Mouse (Mus musculus): ENCODE measurements at regions not wholly inside any gene's neighbourhood (a gene's known extent, or its start where the extent isn't known, plus 50 kb on each side); places are given as distances from the start of the nearest gene placed in this dataset.

DNA sequence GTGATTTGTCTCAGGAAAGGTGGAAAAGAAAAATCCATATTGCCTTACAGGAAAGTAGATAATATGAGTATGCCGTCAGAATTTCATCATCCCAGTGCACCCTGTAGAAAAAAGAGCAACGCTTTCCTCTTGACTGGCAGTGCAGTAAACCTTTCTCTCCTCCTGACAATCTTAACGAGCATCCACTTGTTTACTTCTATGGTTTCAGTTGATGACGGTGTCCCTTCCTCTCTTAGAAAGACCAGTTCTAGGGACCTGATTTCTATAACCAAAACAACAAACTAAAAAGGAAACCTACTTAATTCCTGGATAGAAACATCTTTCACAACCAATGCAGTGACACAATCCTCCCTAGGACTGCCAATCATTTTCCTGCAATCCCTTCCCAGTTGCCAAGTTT is 714.3 kb upstream of the Cited2 start:
- no peak for ATAC-seq

GRCm38 (mm10) chr10:17010047-17010446 is 713.0 kb upstream of the Cited2 start:
- no peak for ATAC-seq

- ATAC-seq = no peak
These were observed 711.1 kb upstream of the Cited2 start for GRCm38 (mm10) chr10:17011876-17012275.

GRCm38 (mm10) chr10:17012541-17012975 is 710.5 kb upstream of the Cited2 start:
- no peak for ATAC-seq

- no peak for ATAC-seq
These were observed 708.2 kb upstream of the Cited2 start for GRCm38 (mm10) chr10:17014826-17015225.

GRCm38 (mm10) chr10:17016854-17017253 is 706.2 kb upstream of the Cited2 start:
- ATAC-seq = no peak

DNA sequence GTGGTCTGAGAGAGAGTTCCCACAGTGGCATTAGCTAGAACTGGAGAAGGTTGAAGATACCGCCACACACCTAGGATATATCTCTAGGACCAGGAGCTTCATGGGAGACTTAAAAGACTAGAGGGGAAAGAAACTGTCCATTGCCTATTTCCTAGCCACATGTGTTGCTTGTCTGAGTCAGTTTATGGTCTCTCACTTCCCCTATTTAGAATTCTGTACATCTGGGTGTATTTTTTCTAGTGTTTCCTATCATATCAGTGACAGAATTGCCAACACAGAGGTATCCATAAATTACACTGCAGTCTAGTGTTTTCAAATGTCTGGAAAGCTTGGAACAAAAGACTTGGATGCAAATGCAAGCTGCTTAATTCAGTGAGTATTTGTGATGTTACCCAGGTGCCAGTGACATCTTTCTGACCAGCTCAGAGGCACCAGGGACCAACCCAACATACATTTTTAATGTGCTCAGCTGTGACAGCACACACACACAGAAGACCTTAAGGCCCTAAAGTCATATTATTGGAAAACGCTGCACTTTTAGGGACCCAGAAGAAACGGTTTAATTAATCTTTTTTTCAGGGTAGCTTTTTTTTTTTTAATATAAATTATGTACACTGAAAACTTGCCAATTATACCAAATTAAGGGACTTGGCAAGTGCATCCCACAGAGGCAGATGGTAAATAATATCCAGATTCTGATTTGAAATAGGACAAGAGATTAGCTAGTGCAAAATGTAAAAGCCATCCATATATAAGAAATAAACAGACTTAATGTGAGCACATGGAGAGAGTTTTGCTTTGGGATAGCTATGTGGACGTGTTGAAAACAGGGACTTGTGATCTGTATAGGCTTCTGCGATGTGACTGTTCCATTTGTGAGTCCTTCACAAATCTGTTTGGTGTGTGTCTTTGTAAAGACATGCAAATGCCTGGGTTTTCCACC is 700.5 kb upstream of the Cited2 start:
- no peak for ATAC-seq

DNA sequence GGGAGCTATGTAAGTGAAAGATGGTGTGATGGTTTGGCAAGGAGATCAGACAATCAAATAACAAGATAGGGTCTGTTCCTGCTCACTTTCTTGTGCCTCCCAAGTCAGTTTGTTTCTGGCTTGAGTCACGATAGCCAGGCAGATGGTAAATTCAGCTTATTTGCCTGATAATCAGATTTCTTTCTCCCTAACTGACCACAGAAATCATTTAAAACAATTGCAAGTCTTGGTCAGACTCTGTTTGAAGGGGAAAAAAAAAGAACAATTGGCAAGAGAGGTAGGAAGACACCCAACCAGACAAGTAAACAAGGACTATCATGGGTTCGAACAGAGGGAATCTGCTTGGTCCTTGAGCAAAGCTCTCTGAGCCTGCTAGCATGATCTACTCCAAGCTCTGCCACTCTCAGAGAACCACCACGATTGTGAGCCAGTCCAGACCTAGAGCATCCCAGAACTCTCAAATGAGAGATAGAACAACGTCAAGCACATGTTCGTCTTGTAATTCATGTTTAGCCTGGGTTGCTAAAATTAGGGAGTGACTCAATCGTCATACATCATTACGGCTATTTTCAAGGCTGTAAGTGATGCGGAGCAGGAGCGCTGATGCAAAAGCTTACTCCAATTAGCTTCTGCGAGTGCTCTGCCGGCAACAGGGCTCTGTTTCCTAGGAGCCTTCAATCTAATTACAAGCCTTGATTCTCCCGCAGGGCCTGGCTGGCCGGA is 699.3 kb upstream of the Cited2 start:
- ATAC-seq = no peak

DNA sequence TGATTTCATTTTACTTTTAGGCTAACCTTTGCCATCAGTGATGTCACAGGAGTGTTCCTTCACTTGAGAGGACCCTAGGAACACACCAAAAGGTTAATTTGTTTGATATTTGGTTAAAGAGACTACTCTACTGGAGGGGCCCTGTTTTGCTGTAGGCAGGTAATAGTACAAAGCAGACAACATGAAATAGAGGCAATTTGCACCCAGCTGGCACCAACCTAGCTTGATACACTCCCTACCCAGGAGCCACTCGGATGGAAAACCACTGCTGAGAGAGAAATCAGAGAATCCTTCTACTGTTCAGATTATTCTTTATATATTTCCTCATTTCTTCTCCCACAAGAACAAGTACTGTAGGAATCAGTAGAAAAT is 698.7 kb upstream of the Cited2 start:
- ATAC-seq = no peak

DNA sequence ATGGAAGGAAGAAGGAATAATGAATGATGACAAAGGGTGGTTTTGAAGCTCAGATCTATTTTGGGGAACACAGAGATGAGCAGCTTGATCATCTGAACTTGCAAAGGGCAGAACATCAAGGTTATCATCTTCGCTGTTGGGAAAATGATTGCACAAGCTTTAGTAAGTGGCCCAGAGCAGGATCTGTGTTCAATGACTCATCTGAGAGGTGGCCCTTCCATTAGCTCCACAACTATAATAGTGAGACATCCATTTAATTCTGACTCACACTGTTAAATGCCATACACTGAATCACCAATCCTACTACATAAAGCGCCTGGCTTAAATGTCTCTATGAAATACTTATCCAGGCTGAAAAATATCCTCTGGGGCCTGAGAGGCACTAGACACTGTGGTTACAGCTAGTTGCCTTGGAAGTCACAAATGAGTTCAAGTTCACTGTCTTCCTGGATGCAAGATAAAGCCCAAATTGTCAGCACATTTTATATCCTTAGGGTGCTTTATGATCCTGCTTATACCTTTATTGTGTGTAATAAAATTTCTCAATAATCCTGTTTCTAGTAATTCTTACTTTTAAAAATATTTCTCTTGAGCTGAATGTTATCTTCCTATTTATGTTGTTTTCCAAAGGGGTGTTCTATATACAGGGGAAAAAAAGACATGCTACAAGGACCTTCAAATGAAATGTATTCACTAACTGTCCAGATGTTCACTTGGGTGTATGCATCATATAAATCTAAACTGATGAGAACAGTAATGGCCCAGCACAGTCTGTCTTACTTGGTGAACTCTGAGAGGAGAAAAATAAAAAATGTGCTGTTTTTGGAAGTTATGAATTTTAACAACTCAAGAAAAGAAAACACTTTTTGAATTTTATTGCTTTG is 687.9 kb upstream of the Cited2 start:
- ATAC-seq = no peak

GRCm38 (mm10) chr10:17038259-17039043 is 684.6 kb upstream of the Cited2 start:
- ATAC-seq = no peak

DNA sequence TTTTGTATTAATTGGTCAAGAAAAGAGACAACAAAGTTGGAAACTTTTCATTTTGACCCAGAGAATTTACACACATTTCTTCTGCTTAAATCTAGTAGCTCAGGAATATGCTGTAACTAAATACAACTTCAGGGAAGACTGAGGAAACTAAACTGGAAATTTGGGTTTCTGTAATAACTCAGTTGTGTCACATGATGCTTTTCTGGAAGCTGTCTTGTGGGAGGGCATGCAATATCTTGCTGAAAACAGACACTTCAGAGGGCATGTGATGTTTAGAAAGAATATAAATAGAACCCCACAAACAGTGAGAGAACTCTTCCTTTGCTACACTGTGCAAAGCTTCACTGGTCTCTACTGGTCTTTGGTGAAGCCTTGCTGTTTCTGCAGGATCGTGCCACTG is 680.9 kb upstream of the Cited2 start:
- ATAC-seq = no peak

DNA sequence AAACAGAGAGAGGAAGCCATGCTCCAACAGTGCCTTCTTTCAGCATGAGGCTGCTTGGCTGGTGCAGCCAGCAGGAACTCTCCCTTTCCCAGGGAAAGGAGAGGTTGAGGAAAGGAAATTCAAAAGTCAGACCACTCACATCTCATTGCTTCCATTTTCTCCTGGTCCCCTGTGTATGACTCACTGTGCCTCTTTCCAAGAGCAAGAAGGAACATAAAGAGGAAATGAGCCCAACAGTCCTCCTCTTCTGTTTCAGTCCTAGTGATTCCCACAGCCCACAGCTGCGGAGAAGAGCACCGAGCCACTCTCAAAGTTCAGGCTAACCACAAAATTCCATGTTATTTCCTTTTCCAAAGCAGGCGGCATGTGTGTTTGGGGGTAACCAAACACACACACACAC is 680.0 kb upstream of the Cited2 start:
- no peak for ATAC-seq

- no peak for ATAC-seq
These were observed 676.3 kb upstream of the Cited2 start for GRCm38 (mm10) chr10:17046765-17047164.

- ATAC-seq = no peak
These were observed 650.1 kb upstream of the Cited2 start for GRCm38 (mm10) chr10:17072906-17073305.

GRCm38 (mm10) chr10:17074013-17074401 is 649.0 kb upstream of the Cited2 start:
- ATAC-seq = no peak

GRCm38 (mm10) chr10:17074402-17075027 is 648.5 kb upstream of the Cited2 start:
- no peak for ATAC-seq

- no peak for ATAC-seq
These were observed 647.9 kb upstream of the Cited2 start for GRCm38 (mm10) chr10:17075147-17075546.

GRCm38 (mm10) chr10:17075576-17075975 is 647.4 kb upstream of the Cited2 start:
- no peak for ATAC-seq

- no peak for ATAC-seq
These were observed 646.8 kb upstream of the Cited2 start for GRCm38 (mm10) chr10:17076186-17076585.

DNA sequence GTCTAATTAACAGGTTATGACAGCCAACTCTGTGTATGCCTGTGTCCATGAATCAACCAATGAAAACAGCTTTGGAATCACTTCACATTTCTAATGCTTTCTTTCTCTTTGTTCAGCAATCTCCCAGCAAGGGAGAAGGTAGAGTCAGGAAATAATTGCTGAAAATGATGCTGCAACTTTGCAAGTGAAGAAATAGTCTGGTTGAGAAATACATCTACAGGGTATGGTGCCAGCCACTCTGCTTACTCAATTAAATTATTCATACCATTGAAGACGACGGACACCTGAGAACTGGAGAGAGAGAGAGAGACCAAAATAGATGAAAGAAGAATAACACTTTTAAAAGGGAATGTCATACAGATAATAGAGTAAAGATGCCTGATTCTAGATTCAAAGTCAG is 645.4 kb upstream of the Cited2 start:
- no peak for ATAC-seq

- ATAC-seq = no peak
These were observed 642.2 kb upstream of the Cited2 start for GRCm38 (mm10) chr10:17080818-17081217.

Measured in CD4-positive, CD25-positive, alpha-beta regulatory T cell, adult 4 months (primary cell).